Mouse (Mus musculus): ENCODE results near the gene Psors1c2.
A peak's percentile ranks its signal among the peaks of the same experiment; 100 is the strongest.

The Psors1c2 gene

GRCm38 (mm10) chr17:35558216-35558615, 25.2 kb downstream of the Psors1c2 start:
- DNase-seq (ENCODE audit: low spot score) = no peak

- no peak for DNase-seq (ENCODE audit: low spot score)
Observed at GRCm38 (mm10) chr17:35567150-35567549, 34.1 kb downstream of the Psors1c2 start, which contains the start of gene 2300002M23Rik. Gene 2300002M23Rik, plus strand, starts transcription at chr17:35567450.

GRCm38 (mm10) chr17:35567767-35568166, 34.8 kb downstream of the Psors1c2 start:
- no peak for DNase-seq (ENCODE audit: low spot score)

GRCm38 (mm10) chr17:35569091-35569944, 36.3 kb downstream of the Psors1c2 start:
- no peak for DNase-seq (ENCODE audit: low spot score)

GRCm38 (mm10) chr17:35570836-35571235, 37.8 kb downstream of the Psors1c2 start:
- no peak for DNase-seq (ENCODE audit: low spot score)

GRCm38 (mm10) chr17:35571477-35571876, 38.5 kb downstream of the Psors1c2 start:
- DNase-seq (ENCODE audit: low spot score) = no peak

- peak; percentile 87 for DNase-seq (ENCODE audit: low spot score)
Observed at GRCm38 (mm10) chr17:35578211-35578610, 45.2 kb downstream of the Psors1c2 start.

GRCm38 (mm10) chr17:35582900-35583299, 49.9 kb downstream of the Psors1c2 start:
- DNase-seq (ENCODE audit: low spot score) = no peak

Data from MN1 (cell line).